Mouse (Mus musculus): Measurements from ENCODE around the gene Rhbdd2.

GRCm38 (mm10) chr5:135607581-135607980 lies 24.8 kb upstream of the Rhbdd2 start:
- TF ChIP-seq POLR2A (IDR thresholded peaks at IDR 0.05; ENCODE audit: borderline replicate concordance, low read depth, low read length) (no peak), CTCF (IDR thresholded peaks at IDR 0.05; ENCODE audit: low read depth, low read length) (no peak)
